Mouse (Mus musculus) midbrain, embryonic 14.5 days (tissue): ENCODE measurements around the gene Tada2b. TPM values are rescaled to one million over a fixed set of nuclear protein-coding genes. Genes with fewer than 3 reads are reported as not detected.

ENCODE experiments used
- ATAC-seq: fragments of 200-750 bp; cut with Nextera tagmentation; 2 replicates; pipeline ENCODE4 v1.8.0; 2017; ENCODE audit warnings: moderate number of reproducible peaks, moderate library complexity; ENCODE audit not compliant: low FRiP score, low TSS enrichment
- DNase-seq: peaks from one replicate; pipeline ENCODE4 v3.0.0-alpha.2; 2015
- H3K27ac ChIP-seq: fragments of 300-500 bp; sonication (generic); replicated peaks from 2 replicates; pipeline ENCODE4 v1.5.1; 2014; ENCODE audit warnings: mild to moderate bottlenecking, low read depth, low read length, moderate library complexity
- H3K27me3 ChIP-seq: fragments of 300-500 bp; sonication (generic); 2 replicates; pipeline ENCODE4 v1.6.1; 2014; ENCODE audit warnings: low read length, control low read depth, mixed read lengths; ENCODE audit not compliant: control insufficient read depth, insufficient read depth
- H3K36me3 ChIP-seq: fragments of 300-500 bp; sonication (generic); 2 replicates; pipeline ENCODE4 v1.6.1; 2014; ENCODE audit warnings: low read length, control low read depth; ENCODE audit not compliant: control insufficient read depth, insufficient read depth
- H3K4me1 ChIP-seq: fragments of 300-500 bp; sonication (generic); 2 replicates; pipeline ENCODE4 v1.6.1; 2014; ENCODE audit warnings: mild to moderate bottlenecking, antibody characterized with exemption, low read length, control low read depth; ENCODE audit not compliant: control insufficient read depth, insufficient read depth
- H3K4me2 ChIP-seq: fragments of 300-500 bp; sonication (generic); 2 replicates; pipeline ENCODE4 v1.6.1; 2014; ENCODE audit warnings: mild to moderate bottlenecking, low read length, moderate library complexity
- H3K4me3 ChIP-seq: fragments of 300-500 bp; sonication (generic); replicated peaks from 2 replicates; pipeline ENCODE4 v1.5.1; 2014; ENCODE audit warnings: low read depth, low read length
- H3K9ac ChIP-seq: fragments of 300-500 bp; sonication (generic); replicated peaks from 2 replicates; pipeline ENCODE4 v1.6.1; 2014; ENCODE audit warnings: mild to moderate bottlenecking, low read length, moderate library complexity
- H3K9me3 ChIP-seq: fragments of 300-500 bp; sonication (generic); 2 replicates; pipeline ENCODE4 v1.6.1; 2016; ENCODE audit warnings: low read length, control low read depth, mixed read lengths; ENCODE audit not compliant: control insufficient read depth
- WGBS: fragments of 180-500 bp; shearing (Covaris S2); extraction: QIAGEN DNeasy Blood & Tissue Kit; methylation state at CpG from one replicate; pipeline ENCODE4 v1.1.7; 2014; 5-methylcytosine and 5-hydroxymethylcytosine counted together
- polyA plus RNA-seq: library from polyadenylated mRNA; unstranded; fragments of >200 nt; fragmentation: Nextera tagmentation; extraction: Ambion mirVana; gene quantifications from 2 replicates; pipeline ENCODE4 v1.2.1, GENCODE M21; 2014

Gene Tada2b
- polyA plus RNA-seq, 1 experiment from 2014 or later: 7.0 TPM

GRCm38 (mm10) chr5:36493919-36494318, 9.8 kb upstream of the Tada2b start:
- H3K4me2 ChIP-seq: no peak overlapping the region
- no peak overlapping the region for H3K4me3 ChIP-seq
- no peak overlapping the region for H3K9ac ChIP-seq
- H3K27ac ChIP-seq: no peak overlapping the region
- H3K36me3 ChIP-seq: peaks cover 69% of the 10 kb centered on the region
- H3K4me1 ChIP-seq: no peaks in the 10 kb centered on the region
- H3K9me3 ChIP-seq: no peaks in the 10 kb centered on the region
- 93% methylated on average over 6 of the region's 6 CpGs for WGBS
- ATAC-seq (no peak), DNase-seq (no peak)
- no peaks in the 10 kb centered on the region for H3K27me3 ChIP-seq

- Histone ChIP-seq H3K27ac (no peak overlapping the region), H3K4me1 (peaks cover 6% of the 10 kb centered on the region), H3K36me3 (peaks cover 34% of the 10 kb centered on the region), H3K9me3 (no peaks in the 10 kb centered on the region), H3K4me3 (no peak overlapping the region), H3K27me3 (no peaks in the 10 kb centered on the region), H3K9ac (no peak overlapping the region), H3K4me2 (no peak overlapping the region)
- peak; percentile 75 for DNase-seq
- no peak for ATAC-seq
- WGBS: 56% methylated on average over 2 of the region's 2 CpGs
Observed at GRCm38 (mm10) chr5:36489225-36489624, 5.1 kb upstream of the Tada2b start.

- Histone ChIP-seq H3K36me3 (no peaks in the 10 kb centered on the region; the same call in 1 of the 2 replicates), H3K27ac (no peak overlapping the region), H3K4me2 (peak overlapping the region; percentile 96), H3K27me3 (no peaks in the 10 kb centered on the region), H3K4me1 (peaks cover 26% of the 10 kb centered on the region), H3K9ac (no peak overlapping the region), H3K4me3 (peak overlapping the region; percentile 63), H3K9me3 (no peaks in the 10 kb centered on the region)
- WGBS: 45% methylated on average over 19 of the region's 19 CpGs
- DNase-seq (no peak), ATAC-seq (no peak)
Observed at GRCm38 (mm10) chr5:36485306-36485705, 1.2 kb upstream of the Tada2b start.

GRCm38 (mm10) chr5:36483203-36484101, 633 bp downstream of the Tada2b start:
- H3K27me3 ChIP-seq: no peaks in the 10 kb centered on the region
- peak overlapping the region; percentile 86 for H3K9ac ChIP-seq
- H3K4me3 ChIP-seq: peak overlapping the region; percentile 91
- peaks cover 30% of the 10 kb centered on the region for H3K4me1 ChIP-seq
- peak; percentile 55 for ATAC-seq
- H3K4me2 ChIP-seq: peak overlapping the region; percentile 94
- no peak for DNase-seq
- no peaks in the 10 kb centered on the region; the same call in 1 of the 2 replicates for H3K36me3 ChIP-seq
- H3K9me3 ChIP-seq: no peaks in the 10 kb centered on the region
- H3K27ac ChIP-seq: peak overlapping the region; percentile 83
- WGBS: under 1% methylated on average over 58 of the region's 58 CpGs

- no peak overlapping the region; the same call in 1 of the 2 replicates for H3K9ac ChIP-seq
- no peaks in the 10 kb centered on the region for H3K9me3 ChIP-seq
- H3K4me1 ChIP-seq: peaks cover 30% of the 10 kb centered on the region
- ATAC-seq (no peak), DNase-seq (no peak)
- H3K4me2 ChIP-seq: no peak overlapping the region
- no peaks in the 10 kb centered on the region for H3K27me3 ChIP-seq
- no peak overlapping the region for H3K4me3 ChIP-seq
- 64% methylated on average over 1 of the region's 1 CpGs for WGBS
- H3K27ac ChIP-seq: no peak overlapping the region
- H3K36me3 ChIP-seq: peaks cover 7% of the 10 kb centered on the region; the same call in 1 of the 2 replicates
Observed at GRCm38 (mm10) chr5:36481114-36481513, 3.0 kb downstream of the Tada2b start.

- Histone ChIP-seq H3K4me2 (no peak overlapping the region), H3K27me3 (no peaks in the 10 kb centered on the region), H3K9me3 (no peaks in the 10 kb centered on the region), H3K9ac (no peak overlapping the region), H3K27ac (no peak overlapping the region), H3K4me3 (no peak overlapping the region), H3K36me3 (peaks cover 13% of the 10 kb centered on the region), H3K4me1 (peaks cover 30% of the 10 kb centered on the region)
- WGBS: 96% methylated on average over 4 of the region's 4 CpGs
- ATAC-seq: no peak
- no peak for DNase-seq
Observed at GRCm38 (mm10) chr5:36480398-36480797, 3.7 kb downstream of the Tada2b start.

- Histone ChIP-seq H3K9ac (no peak overlapping the region), H3K36me3 (peaks cover 17% of the 10 kb centered on the region), H3K9me3 (no peaks in the 10 kb centered on the region), H3K4me1 (peaks cover 25% of the 10 kb centered on the region), H3K4me2 (no peak overlapping the region), H3K27me3 (no peaks in the 10 kb centered on the region), H3K27ac (no peak overlapping the region), H3K4me3 (no peak overlapping the region)
- DNase-seq (no peak), ATAC-seq (no peak)
- WGBS: 69% methylated on average over 2 of the region's 2 CpGs
Observed at GRCm38 (mm10) chr5:36479735-36480134, 4.3 kb downstream of the Tada2b start.

- Histone ChIP-seq H3K4me3 (no peak overlapping the region), H3K4me1 (peaks cover 25% of the 10 kb centered on the region), H3K9me3 (no peaks in the 10 kb centered on the region), H3K36me3 (peaks cover 24% of the 10 kb centered on the region), H3K4me2 (no peak overlapping the region), H3K27ac (no peak overlapping the region), H3K9ac (no peak overlapping the region), H3K27me3 (no peaks in the 10 kb centered on the region)
- no peak for ATAC-seq
- 98% methylated on average over 6 of the region's 6 CpGs for WGBS
- DNase-seq: no peak
Observed at GRCm38 (mm10) chr5:36478540-36479420, 5.3 kb downstream of the Tada2b start.
